Mouse (Mus musculus): ENCODE measurements around the gene Cep131. TPM values are rescaled to one million over a fixed set of nuclear protein-coding genes. Genes with fewer than 3 reads are reported as not detected.

Cep131 gene
- 27.6 and 31.9 TPM in 2 replicates for polyA plus RNA-seq (2014; fragmentation: Nextera tagmentation; extraction: Ambion mirVana)

GRCm38 (mm10) chr11:120086702-120087152 lies at the start of gene Cep131:
Cep131 (minus strand) TSS chr11:120086827.
- H3K4me3 ChIP-seq (replicated peaks; ENCODE audit: low read depth, low read length), result peak within 1 kb of the TSS; percentile 99
- H3K4me1 ChIP-seq (ENCODE audit: control insufficient read depth, insufficient read depth, low read length), result peaks cover 13% of the 10 kb centered on the region
- ATAC-seq (ENCODE audit: low FRiP score, low TSS enrichment), result peak; percentile 98
- peak within 1 kb of the TSS; percentile 86 for H3K27ac ChIP-seq (replicated peaks; ENCODE audit: low read depth, low read length)
- DNase-seq, result peak; percentile 98
- H3K9me3 ChIP-seq (ENCODE audit: control insufficient read depth, low read length), result no peaks in the 10 kb centered on the region
- H3K4me2 ChIP-seq (ENCODE audit: low read length), result peak within 1 kb of the TSS; percentile 92
- H3K27me3 ChIP-seq (ENCODE audit: control insufficient read depth, insufficient read depth, low read length), result no peaks in the 10 kb centered on the region
- H3K9ac ChIP-seq (replicated peaks; ENCODE audit: low read length), result peak within 1 kb of the TSS; percentile 96
- H3K36me3 ChIP-seq (ENCODE audit: control insufficient read depth, insufficient read depth, low read length), result peaks cover 37% of the 10 kb centered on the region
- under 1% methylated on average over 40 of the region's 42 CpGs for WGBS

DNA sequence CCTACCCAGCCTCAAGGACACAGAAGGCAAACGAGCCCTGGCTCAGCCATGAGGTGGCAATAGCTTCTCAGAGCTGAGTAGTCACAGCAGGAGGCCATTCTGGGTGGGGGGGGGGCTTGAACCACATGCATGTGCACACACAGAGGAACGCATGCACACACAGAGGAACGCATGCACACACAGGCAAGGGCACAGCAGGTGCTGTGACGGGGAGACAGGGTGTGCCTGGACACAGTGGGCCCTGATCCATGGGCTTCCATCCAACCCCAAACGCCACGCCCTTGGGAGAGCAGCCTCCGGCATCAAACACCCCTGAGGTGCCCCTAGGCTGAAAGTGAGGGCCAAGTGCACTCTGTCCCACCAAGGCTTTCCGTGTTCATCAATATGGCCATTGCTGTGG lies 49.6 kb upstream of the Cep131 start:
- H3K9ac ChIP-seq (replicated peaks; ENCODE audit: low read length), result no peak overlapping the region
- H3K27me3 ChIP-seq (ENCODE audit: control insufficient read depth, insufficient read depth, low read length), result no peaks in the 10 kb centered on the region
- no peak overlapping the region for H3K4me2 ChIP-seq (ENCODE audit: low read length)
- ATAC-seq (ENCODE audit: low FRiP score, low TSS enrichment) (no peak), DNase-seq (no peak)
- H3K27ac ChIP-seq (replicated peaks; ENCODE audit: low read depth, low read length), result no peak overlapping the region
- 84% methylated on average over 8 of the region's 8 CpGs for WGBS
- no peaks in the 10 kb centered on the region for H3K9me3 ChIP-seq (ENCODE audit: control insufficient read depth, low read length)
- H3K36me3 ChIP-seq (ENCODE audit: control insufficient read depth, insufficient read depth, low read length), result peaks cover 35% of the 10 kb centered on the region
- H3K4me1 ChIP-seq (ENCODE audit: control insufficient read depth, insufficient read depth, low read length), result no peaks in the 10 kb centered on the region
- no peak overlapping the region for H3K4me3 ChIP-seq (replicated peaks; ENCODE audit: low read depth, low read length)

- Histone ChIP-seq H3K27ac (replicated peaks; ENCODE audit: low read depth, low read length) (no peak overlapping the region), H3K4me1 (ENCODE audit: control insufficient read depth, insufficient read depth, low read length) (no peaks in the 10 kb centered on the region), H3K4me3 (replicated peaks; ENCODE audit: low read depth, low read length) (no peak overlapping the region), H3K36me3 (ENCODE audit: control insufficient read depth, insufficient read depth, low read length) (peaks cover 43% of the 10 kb centered on the region), H3K9ac (replicated peaks; ENCODE audit: low read length) (no peak overlapping the region), H3K4me2 (ENCODE audit: low read length) (no peak overlapping the region), H3K27me3 (ENCODE audit: control insufficient read depth, insufficient read depth, low read length) (no peaks in the 10 kb centered on the region), H3K9me3 (ENCODE audit: control insufficient read depth, low read length) (no peaks in the 10 kb centered on the region)
- ATAC-seq (ENCODE audit: low FRiP score, low TSS enrichment) (no peak), DNase-seq (no peak)
- 94% methylated on average over 9 of the region's 9 CpGs for WGBS
These were observed 48.4 kb upstream of the Cep131 start for GRCm38 (mm10) chr11:120134847-120135530.

DNA sequence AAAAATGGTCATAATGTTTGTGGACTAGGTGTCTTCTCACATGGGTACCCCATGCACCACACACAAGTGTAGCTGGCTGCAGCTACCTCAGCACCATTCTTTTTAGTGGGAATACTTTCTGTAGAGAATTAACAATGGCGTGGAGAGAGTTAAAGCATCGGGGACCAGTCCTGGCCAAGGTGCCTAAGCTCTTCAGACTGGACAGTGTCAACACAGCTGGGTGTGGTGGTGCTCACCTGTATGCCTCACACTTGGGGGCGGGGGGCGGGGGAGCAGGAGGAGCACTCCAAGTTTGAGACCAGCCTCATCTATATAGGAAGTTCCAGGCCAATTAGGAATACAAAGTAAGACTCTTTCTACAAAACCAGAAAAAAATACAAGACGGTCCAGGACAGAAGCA lies 47.5 kb upstream of the Cep131 start:
- no peak overlapping the region for H3K9ac ChIP-seq (replicated peaks; ENCODE audit: low read length)
- peaks cover 45% of the 10 kb centered on the region for H3K36me3 ChIP-seq (ENCODE audit: control insufficient read depth, insufficient read depth, low read length)
- H3K9me3 ChIP-seq (ENCODE audit: control insufficient read depth, low read length), result no peaks in the 10 kb centered on the region
- 94% methylated on average over 5 of the region's 5 CpGs for WGBS
- no peak overlapping the region for H3K27ac ChIP-seq (replicated peaks; ENCODE audit: low read depth, low read length)
- H3K27me3 ChIP-seq (ENCODE audit: control insufficient read depth, insufficient read depth, low read length), result no peaks in the 10 kb centered on the region
- H3K4me1 ChIP-seq (ENCODE audit: control insufficient read depth, insufficient read depth, low read length), result no peaks in the 10 kb centered on the region
- DNase-seq, result no peak
- H3K4me3 ChIP-seq (replicated peaks; ENCODE audit: low read depth, low read length), result no peak overlapping the region
- no peak overlapping the region for H3K4me2 ChIP-seq (ENCODE audit: low read length)
- ATAC-seq (ENCODE audit: low FRiP score, low TSS enrichment), result no peak

DNA sequence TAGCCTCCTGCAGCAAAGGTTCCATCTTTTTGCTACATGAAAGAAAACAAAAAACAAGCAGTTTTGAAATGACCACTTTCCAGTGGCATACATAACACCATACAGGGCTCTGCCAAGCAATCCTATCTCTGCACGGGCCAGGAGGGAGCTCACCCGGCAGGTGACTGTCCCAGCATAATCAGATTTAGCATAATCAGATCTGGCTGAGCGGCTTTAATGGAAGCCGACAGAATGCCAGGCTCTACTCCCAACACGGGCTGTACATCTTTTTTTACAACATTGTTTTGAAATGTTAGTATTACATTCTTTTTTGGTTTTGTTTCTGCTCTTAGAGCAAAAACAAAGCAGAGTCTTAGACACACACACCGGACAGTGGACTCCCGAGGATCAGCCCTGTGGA lies 42.7 kb upstream of the Cep131 start:
- no peaks in the 10 kb centered on the region for H3K4me1 ChIP-seq (ENCODE audit: control insufficient read depth, insufficient read depth, low read length)
- H3K4me2 ChIP-seq (ENCODE audit: low read length), result no peak overlapping the region
- 58% methylated on average over 7 of the region's 7 CpGs for WGBS
- H3K27me3 ChIP-seq (ENCODE audit: control insufficient read depth, insufficient read depth, low read length), result no peaks in the 10 kb centered on the region
- no peak overlapping the region for H3K27ac ChIP-seq (replicated peaks; ENCODE audit: low read depth, low read length)
- no peaks in the 10 kb centered on the region for H3K9me3 ChIP-seq (ENCODE audit: control insufficient read depth, low read length)
- H3K36me3 ChIP-seq (ENCODE audit: control insufficient read depth, insufficient read depth, low read length), result peaks cover 67% of the 10 kb centered on the region
- no peak overlapping the region for H3K9ac ChIP-seq (replicated peaks; ENCODE audit: low read length)
- H3K4me3 ChIP-seq (replicated peaks; ENCODE audit: low read depth, low read length), result no peak overlapping the region
- DNase-seq (no peak), ATAC-seq (ENCODE audit: low FRiP score, low TSS enrichment) (no peak)

- ATAC-seq (ENCODE audit: low FRiP score, low TSS enrichment) (no peak), DNase-seq (no peak)
- H3K27ac ChIP-seq (replicated peaks; ENCODE audit: low read depth, low read length), result no peak overlapping the region
- H3K9ac ChIP-seq (replicated peaks; ENCODE audit: low read length), result no peak overlapping the region
- H3K27me3 ChIP-seq (ENCODE audit: control insufficient read depth, insufficient read depth, low read length), result no peaks in the 10 kb centered on the region
- 92% methylated on average over 2 of the region's 2 CpGs for WGBS
- H3K9me3 ChIP-seq (ENCODE audit: control insufficient read depth, low read length), result no peaks in the 10 kb centered on the region
- no peak overlapping the region for H3K4me2 ChIP-seq (ENCODE audit: low read length)
- peaks cover 66% of the 10 kb centered on the region for H3K36me3 ChIP-seq (ENCODE audit: control insufficient read depth, insufficient read depth, low read length)
- H3K4me3 ChIP-seq (replicated peaks; ENCODE audit: low read depth, low read length), result no peak overlapping the region
- H3K4me1 ChIP-seq (ENCODE audit: control insufficient read depth, insufficient read depth, low read length), result no peaks in the 10 kb centered on the region
These were observed 40.2 kb upstream of the Cep131 start for GRCm38 (mm10) chr11:120126845-120127244.

GRCm38 (mm10) chr11:120122126-120122525 lies 35.5 kb upstream of the Cep131 start:
- 90% methylated on average over 12 of the region's 12 CpGs for WGBS
- Histone ChIP-seq H3K4me3 (replicated peaks; ENCODE audit: low read depth, low read length) (no peak overlapping the region), H3K4me1 (ENCODE audit: control insufficient read depth, insufficient read depth, low read length) (no peaks in the 10 kb centered on the region), H3K36me3 (ENCODE audit: control insufficient read depth, insufficient read depth, low read length) (peaks cover 42% of the 10 kb centered on the region), H3K4me2 (ENCODE audit: low read length) (no peak overlapping the region), H3K27ac (replicated peaks; ENCODE audit: low read depth, low read length) (no peak overlapping the region), H3K9ac (replicated peaks; ENCODE audit: low read length) (no peak overlapping the region), H3K27me3 (ENCODE audit: control insufficient read depth, insufficient read depth, low read length) (no peaks in the 10 kb centered on the region), H3K9me3 (ENCODE audit: control insufficient read depth, low read length) (no peaks in the 10 kb centered on the region)
- no peak for ATAC-seq (ENCODE audit: low FRiP score, low TSS enrichment)
- DNase-seq, result no peak

DNA sequence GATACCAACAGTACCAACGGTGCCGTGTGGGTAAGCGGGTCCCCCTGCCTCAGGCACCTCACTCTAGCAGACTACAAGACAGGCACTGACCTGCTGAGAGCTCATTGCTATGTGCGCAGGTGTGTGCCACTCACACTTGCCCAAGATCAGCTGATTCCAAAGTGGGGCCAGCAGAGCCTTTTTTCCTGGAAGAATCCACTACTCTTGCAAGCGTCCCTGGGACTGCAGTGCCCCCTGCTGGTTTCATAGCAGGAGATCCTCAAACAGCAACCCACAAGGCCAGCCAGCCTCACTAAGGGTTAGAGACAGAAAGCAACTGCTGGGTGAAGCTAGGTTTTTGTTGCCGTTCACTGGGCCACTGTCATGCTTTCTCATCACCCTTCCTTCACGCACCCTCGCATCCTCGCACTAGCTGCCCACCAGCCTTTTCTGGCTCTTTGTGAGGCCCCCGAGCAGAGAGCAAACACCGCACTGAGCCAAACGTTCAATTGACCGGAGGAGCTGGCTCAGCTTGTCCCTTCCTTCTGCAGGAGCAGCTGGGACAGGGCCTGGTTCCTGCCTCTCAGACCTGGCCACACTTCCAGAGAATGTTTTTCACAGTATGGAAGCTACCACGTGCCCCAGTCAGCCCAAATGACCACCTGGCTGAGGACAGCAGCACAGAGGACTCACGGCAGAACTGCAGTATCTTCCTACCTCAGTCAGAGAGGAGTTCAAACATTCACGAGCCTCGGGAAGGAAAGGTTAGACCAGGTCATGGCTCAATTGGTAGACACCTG lies 34.2 kb upstream of the Cep131 start:
- Histone ChIP-seq H3K4me1 (ENCODE audit: control insufficient read depth, insufficient read depth, low read length) (no peaks in the 10 kb centered on the region), H3K4me2 (ENCODE audit: low read length) (no peak overlapping the region), H3K9ac (replicated peaks; ENCODE audit: low read length) (no peak overlapping the region), H3K9me3 (ENCODE audit: control insufficient read depth, low read length) (no peaks in the 10 kb centered on the region), H3K27ac (replicated peaks; ENCODE audit: low read depth, low read length) (no peak overlapping the region), H3K36me3 (ENCODE audit: control insufficient read depth, insufficient read depth, low read length) (peaks cover 45% of the 10 kb centered on the region), H3K27me3 (ENCODE audit: control insufficient read depth, insufficient read depth, low read length) (no peaks in the 10 kb centered on the region), H3K4me3 (replicated peaks; ENCODE audit: low read depth, low read length) (no peak overlapping the region)
- 84% methylated on average over 17 of the region's 17 CpGs for WGBS
- ATAC-seq (ENCODE audit: low FRiP score, low TSS enrichment) (no peak), DNase-seq (peak; percentile 79)
